Mouse (Mus musculus): ENCODE measurements around the gene Ostm1.

Gene Ostm1

GRCm38 (mm10) chr10:42583902-42584435 lies 347 bp downstream of the Ostm1 start:
- no peak for DNase-seq

- DNase-seq: no peak
These were observed 888 bp downstream of the Ostm1 start for GRCm38 (mm10) chr10:42584436-42584983.

- no peak for DNase-seq
These were observed 1.5 kb downstream of the Ostm1 start for GRCm38 (mm10) chr10:42585156-42585555.

GRCm38 (mm10) chr10:42585596-42586305 lies 2.1 kb downstream of the Ostm1 start:
- DNase-seq: no peak

GRCm38 (mm10) chr10:42587961-42588750 lies 4.5 kb downstream of the Ostm1 start:
- DNase-seq: no peak

- DNase-seq: no peak
These were observed 5.9 kb downstream of the Ostm1 start for GRCm38 (mm10) chr10:42589505-42589904.

- no peak for DNase-seq
These were observed 6.9 kb downstream of the Ostm1 start for GRCm38 (mm10) chr10:42590261-42591184.

- no peak for DNase-seq
These were observed 7.8 kb downstream of the Ostm1 start for GRCm38 (mm10) chr10:42591185-42591992.

- no peak for DNase-seq
These were observed 8.5 kb downstream of the Ostm1 start for GRCm38 (mm10) chr10:42591993-42592686.

GRCm38 (mm10) chr10:42593201-42593600 lies 9.6 kb downstream of the Ostm1 start:
- no peak for DNase-seq

- no peak for DNase-seq
These were observed 15.0 kb downstream of the Ostm1 start for GRCm38 (mm10) chr10:42598615-42599014.

GRCm38 (mm10) chr10:42601556-42601955 lies 17.9 kb downstream of the Ostm1 start:
- peak; percentile 14 for DNase-seq

- no peak for DNase-seq
These were observed 21.3 kb downstream of the Ostm1 start for GRCm38 (mm10) chr10:42604874-42605273.

GRCm38 (mm10) chr10:42606757-42607156 lies 23.1 kb downstream of the Ostm1 start:
- no peak for DNase-seq

- DNase-seq: no peak
These were observed 29.5 kb downstream of the Ostm1 start for GRCm38 (mm10) chr10:42613075-42613474.

- peak; percentile 14 for DNase-seq
These were observed 30.2 kb downstream of the Ostm1 start for GRCm38 (mm10) chr10:42613639-42614381.

- DNase-seq: no peak
These were observed 31.1 kb downstream of the Ostm1 start for GRCm38 (mm10) chr10:42614766-42615165.

GRCm38 (mm10) chr10:42618291-42618690 lies 34.7 kb downstream of the Ostm1 start:
- no peak for DNase-seq

GRCm38 (mm10) chr10:42625907-42626306 lies 42.3 kb downstream of the Ostm1 start:
- DNase-seq: no peak
